ENCODE assay signal across 7 mouse cellular contexts in the genomic region with DNA sequence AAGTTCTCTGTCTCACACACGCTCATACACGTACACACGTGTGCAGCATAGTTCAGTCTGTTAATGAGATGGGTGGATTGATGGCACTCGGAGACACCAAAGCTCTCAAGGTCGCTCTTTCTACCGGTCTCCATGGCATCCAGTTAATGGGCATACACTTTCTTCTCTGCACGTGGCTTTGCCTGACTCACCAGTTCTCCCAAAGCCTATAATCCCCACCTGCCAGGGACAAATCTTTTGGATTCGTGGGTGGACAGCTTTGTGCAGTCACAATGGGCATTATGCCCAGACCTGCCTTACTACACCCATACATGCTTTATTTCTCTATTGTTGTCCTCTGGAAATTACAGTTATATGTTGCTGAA. TPM values are rescaled to one million over a fixed set of nuclear protein-coding genes. Genes with fewer than 3 reads are reported as not detected.
DNase-seq lines count a peak whose midpoint lies in the region; ATAC-seq and TF ChIP-seq lines count a peak whose summit lies in the region.

No protein-coding gene starts in this region.

- H3K36me3 ChIP-seq in embryonic facial prominence, embryonic 13.5 days = peaks cover 35% of the 10 kb centered on the region
- H3K36me3 ChIP-seq in intestine, postnatal 0 days (ENCODE audit: control insufficient read depth, insufficient read depth) = peaks cover 15% of the 10 kb centered on the region
- H3K36me3 ChIP-seq in midbrain, postnatal 0 days (ENCODE audit: insufficient read depth, low read length) = peaks cover 24% of the 10 kb centered on the region

- ATAC-seq in activated CD4-positive, CD25-positive, alpha-beta regulatory T cell, adult 4 months = peak; percentile 15
- ATAC-seq in embryonic facial prominence, embryonic 13.5 days (ENCODE audit: insufficient number of reproducible peaks, insufficient read depth, low FRiP score, low TSS enrichment, low read depth) = no peak
- ATAC-seq in intestine, postnatal 0 days = no peak
- ATAC-seq in midbrain, postnatal 0 days (ENCODE audit: low FRiP score) = peak; percentile 25; the same call in 1 of the 2 replicates

- DNase-seq in left cerebral cortex, adult 9 months (ENCODE audit: low spot score in 2 of 2) = peak; percentile 65 to 68
- DNase-seq in left cerebral cortex, adult 11 months (ENCODE audit: low spot score) = no peak
- DNase-seq in midbrain, postnatal 0 days (ENCODE audit: low spot score) = no peak
- no peak for DNase-seq in ovary, postnatal 14 days (ENCODE audit: low spot score)

- 16% methylated on average over 8 of the region's 8 CpGs for WGBS in embryonic facial prominence, embryonic 13.5 days
- WGBS in intestine, postnatal 0 days = 3% methylated on average over 8 of the region's 8 CpGs
- WGBS in midbrain, postnatal 0 days = 2% methylated on average over 8 of the region's 8 CpGs

- H3K4me1 ChIP-seq in embryonic facial prominence, embryonic 13.5 days = peaks cover 16% of the 10 kb centered on the region
- H3K4me1 ChIP-seq in intestine, postnatal 0 days (replicated peaks; ENCODE audit: control insufficient read depth, insufficient read depth, low read length) = no peaks in the 10 kb centered on the region
- peaks cover 8% of the 10 kb centered on the region; the same call in 1 of the 2 replicates for H3K4me1 ChIP-seq in midbrain, postnatal 0 days (ENCODE audit: insufficient read depth, low read length)

- peak overlapping the region; percentile 97 for H3K4me3 ChIP-seq in embryonic facial prominence, embryonic 13.5 days
- H3K4me3 ChIP-seq in intestine, postnatal 0 days (ENCODE audit: low read depth, low read length) = peak overlapping the region; percentile 82
- peak overlapping the region; percentile 97 for H3K4me3 ChIP-seq in midbrain, postnatal 0 days (ENCODE audit: low read depth, low read length)

- H3K27me3 ChIP-seq in embryonic facial prominence, embryonic 13.5 days = no peaks in the 10 kb centered on the region
- H3K27me3 ChIP-seq in intestine, postnatal 0 days (replicated peaks; ENCODE audit: control insufficient read depth, insufficient read depth, low read length) = no peaks in the 10 kb centered on the region
- H3K27me3 ChIP-seq in midbrain, postnatal 0 days (ENCODE audit: insufficient read depth, low read length) = no peaks in the 10 kb centered on the region

- H3K4me2 ChIP-seq in embryonic facial prominence, embryonic 13.5 days = peak overlapping the region; percentile 77
- peak overlapping the region; percentile 96 for H3K4me2 ChIP-seq in intestine, postnatal 0 days (replicated peaks; ENCODE audit: low read depth)
- H3K4me2 ChIP-seq in midbrain, postnatal 0 days (ENCODE audit: low read depth, low read length, poor library complexity, severe bottlenecking) = peak overlapping the region; percentile 95

- H3K27ac ChIP-seq in embryonic facial prominence, embryonic 13.5 days = peak overlapping the region; percentile 87
- H3K27ac ChIP-seq in intestine, postnatal 0 days (ENCODE audit: low read depth, low read length) = no peak overlapping the region
- 0 out of 2 replicates have a peak overlapping the region, but pooled peaks have one; percentile 43 for H3K27ac ChIP-seq in midbrain, postnatal 0 days (ENCODE audit: low read depth, low read length)

- TF ChIP-seq CTCF in intestine, postnatal 0 days (IDR thresholded peaks at IDR 0.05; ENCODE audit: low read depth) = no peak
- TF ChIP-seq CTCF in midbrain, postnatal 0 days (IDR thresholded peaks at IDR 0.05) = no peak

- H3K9me3 ChIP-seq in embryonic facial prominence, embryonic 13.5 days = no peaks in the 10 kb centered on the region
- no peaks in the 10 kb centered on the region for H3K9me3 ChIP-seq in intestine, postnatal 0 days (ENCODE audit: control insufficient read depth)
- no peaks in the 10 kb centered on the region for H3K9me3 ChIP-seq in midbrain, postnatal 0 days (ENCODE audit: low read length)

- H3K9ac ChIP-seq in embryonic facial prominence, embryonic 13.5 days = peak overlapping the region; percentile 68
- no peak overlapping the region for H3K9ac ChIP-seq in intestine, postnatal 0 days (ENCODE audit: low read depth, low read length)
- H3K9ac ChIP-seq in midbrain, postnatal 0 days (replicated peaks; ENCODE audit: low read length, poor library complexity, severe bottlenecking) = no peak overlapping the region

RNA-seq across cellular contexts. Expression of a gene that starts 0.6 kb away (rescaled TPM):
- 10 to 100 TPM; 86.0 to 87.7 TPM for polyA plus RNA-seq in activated CD4-positive, CD25-positive, alpha-beta regulatory T cell, adult 4 months (2017; shearing (Covaris generic))
- polyA plus RNA-seq in embryonic facial prominence, embryonic 13.5 days (2015; fragmentation: Nextera tagmentation; extraction: Ambion mirVana) = 129 and 130 TPM in 2 replicates
- polyA plus RNA-seq in intestine, postnatal 0 days (2015; fragmentation: Nextera tagmentation; extraction: Ambion mirVana) = 84.5 and 88.1 TPM in 2 replicates
- 135 and 167 TPM in 2 replicates for total RNA-seq in midbrain, postnatal 0 days (2014; rRNA removed)
- 191 and 196 TPM in 2 replicates for polyA plus RNA-seq in midbrain, postnatal 0 days (2015; fragmentation: Nextera tagmentation; extraction: Ambion mirVana)

RNA-seq across cellular contexts. Expression of a gene that starts 16.2 kb away (rescaled TPM):
- under 1 TPM in 1 of 2 experiments, not detected in 1; 0.48 TPM for polyA plus RNA-seq in activated CD4-positive, CD25-positive, alpha-beta regulatory T cell, adult 4 months (2017; shearing (Covaris generic))
- 15.4 and 16.2 TPM in 2 replicates for polyA plus RNA-seq in embryonic facial prominence, embryonic 13.5 days (2015; fragmentation: Nextera tagmentation; extraction: Ambion mirVana)
- 5.7 and 6.8 TPM in 2 replicates for polyA plus RNA-seq in intestine, postnatal 0 days (2015; fragmentation: Nextera tagmentation; extraction: Ambion mirVana)
- total RNA-seq in midbrain, postnatal 0 days (2014; rRNA removed) = 22.8 and 26.1 TPM in 2 replicates
- 9.1 and 9.4 TPM in 2 replicates for polyA plus RNA-seq in midbrain, postnatal 0 days (2015; fragmentation: Nextera tagmentation; extraction: Ambion mirVana)

RNA-seq across cellular contexts. Expression of a gene that starts 25.0 kb away (rescaled TPM):
- 1 to 10 TPM in 1 of 2 experiments, under 1 TPM in 1; 0.70 to 3.2 TPM for polyA plus RNA-seq in activated CD4-positive, CD25-positive, alpha-beta regulatory T cell, adult 4 months (2017; shearing (Covaris generic))
- 10.6 and 11.7 TPM in 2 replicates for polyA plus RNA-seq in embryonic facial prominence, embryonic 13.5 days (2015; fragmentation: Nextera tagmentation; extraction: Ambion mirVana)
- 3.8 TPM in 2 replicates for polyA plus RNA-seq in intestine, postnatal 0 days (2015; fragmentation: Nextera tagmentation; extraction: Ambion mirVana)
- 1.5 and 2.0 TPM in 2 replicates for total RNA-seq in midbrain, postnatal 0 days (2014; rRNA removed)
- 0.91 and 1.3 TPM in 2 replicates for polyA plus RNA-seq in midbrain, postnatal 0 days (2015; fragmentation: Nextera tagmentation; extraction: Ambion mirVana)

RNA-seq across cellular contexts. Expression of a gene that starts 39.3 kb away (rescaled TPM):
- 10 to 100 TPM; 23.9 to 27.1 TPM for polyA plus RNA-seq in activated CD4-positive, CD25-positive, alpha-beta regulatory T cell, adult 4 months (2017; shearing (Covaris generic))
- polyA plus RNA-seq in embryonic facial prominence, embryonic 13.5 days (2015; fragmentation: Nextera tagmentation; extraction: Ambion mirVana) = 3.8 and 4.0 TPM in 2 replicates
- 62.6 and 70.3 TPM in 2 replicates for polyA plus RNA-seq in intestine, postnatal 0 days (2015; fragmentation: Nextera tagmentation; extraction: Ambion mirVana)
- total RNA-seq in midbrain, postnatal 0 days (2014; rRNA removed) = 69.2 and 97.8 TPM in 2 replicates
- 38.9 and 41.3 TPM in 2 replicates for polyA plus RNA-seq in midbrain, postnatal 0 days (2015; fragmentation: Nextera tagmentation; extraction: Ambion mirVana)

Comparison
In these comparisons a context has a peak if more than half of its experiments do, and no peak if none do; other contexts are left out.
1. DNase-seq: peak in left cerebral cortex, adult 9 months (2 of 2); none in left cerebral cortex, adult 11 months (single experiment), midbrain, postnatal 0 days (single experiment) and ovary, postnatal 14 days (single experiment).
2. ATAC-seq: peak in activated CD4-positive, CD25-positive, alpha-beta regulatory T cell, adult 4 months (single experiment) and midbrain, postnatal 0 days (single experiment); none in embryonic facial prominence, embryonic 13.5 days (single experiment) and intestine, postnatal 0 days (single experiment).
3. Peak in every context shown above with its lines, with median percentiles within 50 percentile points of each other: H3K4me2 ChIP-seq and H3K4me3 ChIP-seq.